Mouse (Mus musculus): ENCODE measurements around the gene Nat8f3. TPM values are rescaled to one million over a fixed set of nuclear protein-coding genes. Genes with fewer than 3 reads are reported as not detected.
"Not testable (repeated sequence)": the region's sequence is repeated elsewhere in the genome, so short reads cannot be mapped to it uniquely, and the experiment has no call there.

The Nat8f3 gene
- polyA plus RNA-seq (2015; fragmentation: Nextera tagmentation; extraction: Ambion mirVana): 0.09 TPM in 1 of 2 replicates, not detected in the other

- 64% methylated on average over 13 of the region's 13 CpGs for WGBS
- H3K36me3 ChIP-seq (ENCODE audit: control insufficient read depth, insufficient read depth, low read length); H3K4me2 ChIP-seq (ENCODE audit: low read depth, low read length); H3K9ac ChIP-seq (ENCODE audit: low read depth, low read length); ATAC-seq; H3K9me3 ChIP-seq (ENCODE audit: control insufficient read depth, low read length); H3K4me3 ChIP-seq (ENCODE audit: low read length); H3K4me1 ChIP-seq (ENCODE audit: control insufficient read depth, insufficient read depth, low read length); H3K27ac ChIP-seq (ENCODE audit: low read length); H3K27me3 ChIP-seq (replicated peaks; ENCODE audit: control insufficient read depth, insufficient read depth, low read length): not testable (repeated sequence)
These were observed at the start of gene Nat8f3 for GRCm38 (mm10) chr6:85765532-85765931. Nat8f3 (minus strand) TSS chr6:85765754.

GRCm38 (mm10) chr6:85813339-85813738 is 47.8 kb upstream of the Nat8f3 start:
- Histone ChIP-seq H3K27ac (ENCODE audit: low read length) (no peak overlapping the region), H3K4me3 (ENCODE audit: low read length) (no peak overlapping the region), H3K9me3 (ENCODE audit: control insufficient read depth, low read length) (no peaks in the 10 kb centered on the region), H3K9ac (ENCODE audit: low read depth, low read length) (no peak overlapping the region), H3K4me2 (ENCODE audit: low read depth, low read length) (no peak overlapping the region), H3K27me3 (replicated peaks; ENCODE audit: control insufficient read depth, insufficient read depth, low read length) (no peaks in the 10 kb centered on the region), H3K4me1 (ENCODE audit: control insufficient read depth, insufficient read depth, low read length) (no peaks in the 10 kb centered on the region), H3K36me3 (ENCODE audit: control insufficient read depth, insufficient read depth, low read length) (no peaks in the 10 kb centered on the region)
- 86% methylated on average over 2 of the region's 2 CpGs for WGBS
- ATAC-seq: no peak

GRCm38 (mm10) chr6:85810942-85811537 is 45.5 kb upstream of the Nat8f3 start:
- H3K4me1 ChIP-seq (ENCODE audit: control insufficient read depth, insufficient read depth, low read length); H3K9me3 ChIP-seq (ENCODE audit: control insufficient read depth, low read length); H3K27me3 ChIP-seq (replicated peaks; ENCODE audit: control insufficient read depth, insufficient read depth, low read length); H3K9ac ChIP-seq (ENCODE audit: low read depth, low read length); H3K4me2 ChIP-seq (ENCODE audit: low read depth, low read length); H3K36me3 ChIP-seq (ENCODE audit: control insufficient read depth, insufficient read depth, low read length); H3K27ac ChIP-seq (ENCODE audit: low read length); H3K4me3 ChIP-seq (ENCODE audit: low read length): not testable (repeated sequence)
- ATAC-seq: peak; percentile 70
- WGBS: 43% methylated on average over 3 of the region's 3 CpGs

GRCm38 (mm10) chr6:85810514-85810913 is 45.0 kb upstream of the Nat8f3 start:
- H3K36me3 ChIP-seq (ENCODE audit: control insufficient read depth, insufficient read depth, low read length); ATAC-seq; H3K4me1 ChIP-seq (ENCODE audit: control insufficient read depth, insufficient read depth, low read length); H3K9me3 ChIP-seq (ENCODE audit: control insufficient read depth, low read length); H3K27me3 ChIP-seq (replicated peaks; ENCODE audit: control insufficient read depth, insufficient read depth, low read length); H3K27ac ChIP-seq (ENCODE audit: low read length); H3K9ac ChIP-seq (ENCODE audit: low read depth, low read length); H3K4me3 ChIP-seq (ENCODE audit: low read length); H3K4me2 ChIP-seq (ENCODE audit: low read depth, low read length): not testable (repeated sequence)
- 93% methylated on average over 2 of the region's 3 CpGs for WGBS

GRCm38 (mm10) chr6:85809784-85810183 is 44.2 kb upstream of the Nat8f3 start:
- H3K27ac ChIP-seq (ENCODE audit: low read length); H3K4me2 ChIP-seq (ENCODE audit: low read depth, low read length); H3K9ac ChIP-seq (ENCODE audit: low read depth, low read length); H3K27me3 ChIP-seq (replicated peaks; ENCODE audit: control insufficient read depth, insufficient read depth, low read length); H3K4me3 ChIP-seq (ENCODE audit: low read length); H3K36me3 ChIP-seq (ENCODE audit: control insufficient read depth, insufficient read depth, low read length); ATAC-seq; H3K4me1 ChIP-seq (ENCODE audit: control insufficient read depth, insufficient read depth, low read length); H3K9me3 ChIP-seq (ENCODE audit: control insufficient read depth, low read length): not testable (repeated sequence)
- 68% methylated on average over 2 of the region's 3 CpGs for WGBS

- WGBS: 59% methylated on average over 5 of the region's 5 CpGs
- H3K4me1 ChIP-seq (ENCODE audit: control insufficient read depth, insufficient read depth, low read length); H3K36me3 ChIP-seq (ENCODE audit: control insufficient read depth, insufficient read depth, low read length); ATAC-seq; H3K9ac ChIP-seq (ENCODE audit: low read depth, low read length); H3K4me3 ChIP-seq (ENCODE audit: low read length); H3K4me2 ChIP-seq (ENCODE audit: low read depth, low read length); H3K9me3 ChIP-seq (ENCODE audit: control insufficient read depth, low read length); H3K27ac ChIP-seq (ENCODE audit: low read length); H3K27me3 ChIP-seq (replicated peaks; ENCODE audit: control insufficient read depth, insufficient read depth, low read length): not testable (repeated sequence)
These were observed 37.6 kb upstream of the Nat8f3 start for GRCm38 (mm10) chr6:85803180-85803579.

- not testable (repeated sequence) for H3K27ac ChIP-seq (ENCODE audit: low read length); H3K4me1 ChIP-seq (ENCODE audit: control insufficient read depth, insufficient read depth, low read length); H3K36me3 ChIP-seq (ENCODE audit: control insufficient read depth, insufficient read depth, low read length); H3K9me3 ChIP-seq (ENCODE audit: control insufficient read depth, low read length); H3K27me3 ChIP-seq (replicated peaks; ENCODE audit: control insufficient read depth, insufficient read depth, low read length); H3K9ac ChIP-seq (ENCODE audit: low read depth, low read length); ATAC-seq; H3K4me2 ChIP-seq (ENCODE audit: low read depth, low read length); H3K4me3 ChIP-seq (ENCODE audit: low read length)
- WGBS: 74% methylated on average over 5 of the region's 6 CpGs
These were observed 2.2 kb downstream of the Nat8f3 start for GRCm38 (mm10) chr6:85763127-85764070.

GRCm38 (mm10) chr6:85762678-85763077 is 2.9 kb downstream of the Nat8f3 start:
- ATAC-seq; H3K9me3 ChIP-seq (ENCODE audit: control insufficient read depth, low read length); H3K4me3 ChIP-seq (ENCODE audit: low read length); H3K36me3 ChIP-seq (ENCODE audit: control insufficient read depth, insufficient read depth, low read length); H3K27me3 ChIP-seq (replicated peaks; ENCODE audit: control insufficient read depth, insufficient read depth, low read length); H3K27ac ChIP-seq (ENCODE audit: low read length); H3K9ac ChIP-seq (ENCODE audit: low read depth, low read length); H3K4me1 ChIP-seq (ENCODE audit: control insufficient read depth, insufficient read depth, low read length); H3K4me2 ChIP-seq (ENCODE audit: low read depth, low read length): not testable (repeated sequence)
- WGBS: 94% methylated on average over 1 of the region's 2 CpGs

GRCm38 (mm10) chr6:85755705-85756249 is 9.8 kb downstream of the Nat8f3 start:
- not testable (repeated sequence) for H3K9ac ChIP-seq (ENCODE audit: low read depth, low read length); H3K36me3 ChIP-seq (ENCODE audit: control insufficient read depth, insufficient read depth, low read length); H3K27ac ChIP-seq (ENCODE audit: low read length); H3K27me3 ChIP-seq (replicated peaks; ENCODE audit: control insufficient read depth, insufficient read depth, low read length); H3K4me2 ChIP-seq (ENCODE audit: low read depth, low read length); H3K9me3 ChIP-seq (ENCODE audit: control insufficient read depth, low read length); ATAC-seq; H3K4me1 ChIP-seq (ENCODE audit: control insufficient read depth, insufficient read depth, low read length); H3K4me3 ChIP-seq (ENCODE audit: low read length)
- 54% methylated on average over 3 of the region's 6 CpGs for WGBS
